Mouse (Mus musculus): Measurements from ENCODE around the gene Dixdc1. TPM values are rescaled to one million over a fixed set of nuclear protein-coding genes. Genes with fewer than 3 reads are reported as not detected.

The Dixdc1 gene
- 31.5 and 35.1 TPM in 2 replicates for polyA plus RNA-seq (2014; fragmentation: Nextera tagmentation; extraction: Ambion mirVana)

DNA sequence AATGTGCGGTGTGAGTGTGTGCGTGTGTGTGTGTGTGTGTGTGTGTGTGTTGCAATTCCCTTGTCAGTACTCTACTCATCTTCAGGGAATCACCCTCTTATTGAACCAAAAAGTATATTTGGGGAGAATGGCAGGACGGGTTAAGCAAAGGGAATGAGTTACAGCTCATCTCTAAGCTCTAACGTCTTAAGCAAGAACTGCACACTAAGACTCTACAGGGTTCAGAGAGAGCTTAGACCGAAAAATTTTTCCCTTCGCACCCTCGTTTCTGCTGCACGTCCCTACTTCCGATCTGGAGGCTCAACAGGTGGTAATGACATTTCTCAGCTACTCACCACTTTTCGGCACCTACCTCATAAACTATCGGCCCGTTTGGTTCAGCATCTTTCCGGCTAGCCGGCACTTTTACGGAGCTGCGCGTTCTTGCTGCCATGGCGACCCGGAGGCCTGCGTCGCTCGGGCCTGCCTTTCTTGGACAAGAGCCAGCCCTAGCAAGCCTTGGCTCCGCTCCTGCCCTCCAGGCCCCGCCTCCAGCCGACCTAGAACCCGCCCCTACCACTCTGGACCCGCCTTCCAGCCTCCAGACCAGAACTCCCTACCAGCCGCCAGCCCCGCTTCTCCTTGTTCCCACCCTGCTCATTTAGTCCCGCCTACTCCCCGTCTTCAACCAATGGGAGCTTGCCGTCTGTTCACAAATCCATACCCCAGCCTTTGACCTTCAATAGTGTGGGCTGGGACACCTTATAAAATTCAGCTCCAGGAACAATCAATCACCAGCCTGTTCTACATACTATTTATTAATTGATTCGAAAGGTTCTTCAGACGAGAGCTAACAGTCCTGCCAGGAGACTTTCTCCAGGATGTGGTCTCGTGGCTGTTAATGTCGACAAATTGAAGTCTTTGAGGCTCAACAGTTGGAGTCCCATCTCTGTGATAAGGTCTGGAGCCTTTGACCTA, at the start of gene Dixdc1:
TSS of gene Dixdc1 (minus strand) at position 604 of the 957 bp plus-strand sequence.
- peak within 1 kb of the TSS; percentile 28 for H3K4me3 ChIP-seq (replicated peaks; ENCODE audit: low read depth, low read length)
- no peaks in the 10 kb centered on the region for H3K36me3 ChIP-seq (ENCODE audit: control insufficient read depth, insufficient read depth, low read length)
- 0 out of 2 replicates have a peak, but pooled peaks cover 4% of the 10 kb centered on the region for H3K4me1 ChIP-seq (ENCODE audit: control insufficient read depth, insufficient read depth, low read length)
- H3K9ac ChIP-seq (replicated peaks; ENCODE audit: low read length) = no peak within 1 kb of the TSS
- H3K9me3 ChIP-seq (ENCODE audit: control insufficient read depth, low read length) = no peaks in the 10 kb centered on the region
- H3K4me2 ChIP-seq (ENCODE audit: low read length) = peak within 1 kb of the TSS; percentile 50
- H3K27me3 ChIP-seq (ENCODE audit: control insufficient read depth, insufficient read depth, low read length) = no peaks in the 10 kb centered on the region
- 13% methylated on average over 36 of the region's 36 CpGs for WGBS
- DNase-seq (peak; percentile 90), ATAC-seq (ENCODE audit: low FRiP score, low TSS enrichment) (peak; percentile 93)
- no peak within 1 kb of the TSS for H3K27ac ChIP-seq (replicated peaks; ENCODE audit: low read depth, low read length)

- no peaks in the 10 kb centered on the region for H3K9me3 ChIP-seq (ENCODE audit: control insufficient read depth, low read length)
- no peaks in the 10 kb centered on the region for H3K4me1 ChIP-seq (ENCODE audit: control insufficient read depth, insufficient read depth, low read length)
- H3K9ac ChIP-seq (replicated peaks; ENCODE audit: low read length) = no peak overlapping the region
- H3K4me2 ChIP-seq (ENCODE audit: low read length) = no peak overlapping the region
- ATAC-seq (ENCODE audit: low FRiP score, low TSS enrichment) (no peak), DNase-seq (peak; percentile 24)
- H3K4me3 ChIP-seq (replicated peaks; ENCODE audit: low read depth, low read length) = no peak overlapping the region
- no peak overlapping the region for H3K27ac ChIP-seq (replicated peaks; ENCODE audit: low read depth, low read length)
- WGBS = 62% methylated on average over 2 of the region's 2 CpGs
- H3K27me3 ChIP-seq (ENCODE audit: control insufficient read depth, insufficient read depth, low read length) = no peaks in the 10 kb centered on the region
- H3K36me3 ChIP-seq (ENCODE audit: control insufficient read depth, insufficient read depth, low read length) = peaks cover 92% of the 10 kb centered on the region
These were observed 42.8 kb upstream of the Dixdc1 start for GRCm38 (mm10) chr9:50782155-50782554.

DNA sequence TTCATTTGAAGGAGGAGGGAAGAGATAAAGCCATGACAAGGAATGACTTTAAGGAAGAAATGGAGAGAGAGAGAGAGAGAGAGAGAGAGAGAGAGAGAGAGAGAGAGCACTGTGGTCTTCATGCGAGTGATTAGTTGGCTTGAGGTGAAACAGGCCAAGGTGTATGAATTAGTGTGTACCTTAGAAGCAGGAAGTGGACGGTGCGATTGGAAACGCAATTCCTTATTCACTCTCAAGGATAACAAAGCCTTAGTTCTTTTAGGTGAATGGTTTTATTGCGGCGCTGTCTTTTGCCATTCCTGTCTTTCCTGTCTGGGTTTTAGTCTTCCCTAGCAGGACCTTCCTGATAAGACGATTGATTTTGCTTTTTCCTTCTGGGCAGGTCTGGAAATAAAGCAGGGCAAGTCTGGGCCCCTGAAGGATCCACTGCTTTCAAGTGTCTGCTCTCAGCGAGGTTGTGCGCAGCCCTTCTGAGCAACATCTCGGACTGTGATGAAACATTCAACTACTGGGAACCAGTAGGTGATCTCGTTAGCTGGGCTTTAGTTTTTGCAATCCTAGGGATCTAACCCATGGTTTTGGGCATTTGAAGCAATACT, 36.9 kb upstream of the Dixdc1 start:
- H3K36me3 ChIP-seq (ENCODE audit: control insufficient read depth, insufficient read depth, low read length) = peaks cover 48% of the 10 kb centered on the region
- peak overlapping the region; percentile 90 for H3K27ac ChIP-seq (replicated peaks; ENCODE audit: low read depth, low read length)
- H3K27me3 ChIP-seq (ENCODE audit: control insufficient read depth, insufficient read depth, low read length) = no peaks in the 10 kb centered on the region
- ATAC-seq (ENCODE audit: low FRiP score, low TSS enrichment) (no peak), DNase-seq (no peak)
- H3K4me1 ChIP-seq (ENCODE audit: control insufficient read depth, insufficient read depth, low read length) = peaks cover 22% of the 10 kb centered on the region
- peak overlapping the region; percentile 81 for H3K4me2 ChIP-seq (ENCODE audit: low read length)
- peak overlapping the region; percentile 92 for H3K4me3 ChIP-seq (replicated peaks; ENCODE audit: low read depth, low read length)
- WGBS = 69% methylated on average over 11 of the region's 11 CpGs
- H3K9me3 ChIP-seq (ENCODE audit: control insufficient read depth, low read length) = no peaks in the 10 kb centered on the region
- peak overlapping the region; percentile 90 for H3K9ac ChIP-seq (replicated peaks; ENCODE audit: low read length)

- peaks cover 45% of the 10 kb centered on the region for H3K36me3 ChIP-seq (ENCODE audit: control insufficient read depth, insufficient read depth, low read length)
- H3K27ac ChIP-seq (replicated peaks; ENCODE audit: low read depth, low read length) = peak overlapping the region; percentile 90
- DNase-seq (peak; percentile 53), ATAC-seq (ENCODE audit: low FRiP score, low TSS enrichment) (peak; percentile 70)
- H3K4me3 ChIP-seq (replicated peaks; ENCODE audit: low read depth, low read length) = peak overlapping the region; percentile 92
- WGBS = under 1% methylated on average over 28 of the region's 30 CpGs
- H3K9me3 ChIP-seq (ENCODE audit: control insufficient read depth, low read length) = no peaks in the 10 kb centered on the region
- peak overlapping the region; percentile 90 for H3K9ac ChIP-seq (replicated peaks; ENCODE audit: low read length)
- no peaks in the 10 kb centered on the region for H3K27me3 ChIP-seq (ENCODE audit: control insufficient read depth, insufficient read depth, low read length)
- peak overlapping the region; percentile 81 for H3K4me2 ChIP-seq (ENCODE audit: low read length)
- peaks cover 22% of the 10 kb centered on the region for H3K4me1 ChIP-seq (ENCODE audit: control insufficient read depth, insufficient read depth, low read length)
These were observed 36.4 kb upstream of the Dixdc1 start for GRCm38 (mm10) chr9:50775662-50776126.

DNA sequence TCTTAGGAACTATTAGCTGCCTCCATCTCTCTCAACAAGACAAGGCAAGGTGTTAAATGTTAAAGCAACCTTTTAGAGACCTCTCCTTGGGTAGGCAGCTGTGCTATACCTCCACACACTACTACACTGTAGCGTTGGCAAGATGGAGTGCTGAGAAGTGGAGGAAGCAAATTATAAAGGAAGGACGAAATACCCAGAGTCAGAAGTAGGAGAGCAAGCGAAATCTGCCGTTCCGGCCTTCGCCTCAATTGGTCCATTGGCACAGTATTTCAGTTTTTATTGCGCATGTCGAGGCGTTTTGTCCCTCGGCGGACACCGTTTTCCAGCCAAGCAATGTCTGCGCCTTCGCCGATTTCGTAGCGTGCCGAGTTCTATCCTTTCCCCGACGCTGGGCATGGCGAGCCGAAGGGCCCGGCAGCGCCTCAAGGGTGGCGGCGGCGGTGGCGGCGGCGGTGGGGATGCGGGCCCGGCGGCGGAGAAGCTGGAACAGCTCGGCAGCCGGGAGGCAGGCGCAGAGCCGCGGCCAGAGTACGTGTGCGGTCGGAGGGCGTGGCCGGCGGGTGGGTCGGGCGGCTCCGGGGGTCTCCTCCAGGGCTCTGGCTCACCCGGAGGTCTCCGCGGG, 35.8 kb upstream of the Dixdc1 start, which contains the start of the genes Alg9 and 1110032A03Rik:
TSS of gene Alg9 (plus strand) at position 29 of the 622 bp plus-strand sequence.
TSS of gene 1110032A03Rik (minus strand) at position 530 of the 622 bp plus-strand sequence.
- Histone ChIP-seq H3K27me3 (ENCODE audit: control insufficient read depth, insufficient read depth, low read length) (no peaks in the 10 kb centered on the region), H3K4me3 (replicated peaks; ENCODE audit: low read depth, low read length) (peak within 1 kb of the TSS; percentile 92), H3K36me3 (ENCODE audit: control insufficient read depth, insufficient read depth, low read length) (peaks cover 40% of the 10 kb centered on the region), H3K9ac (replicated peaks; ENCODE audit: low read length) (peak within 1 kb of the TSS; percentile 90), H3K27ac (replicated peaks; ENCODE audit: low read depth, low read length) (peak within 1 kb of the TSS; percentile 90), H3K9me3 (ENCODE audit: control insufficient read depth, low read length) (no peaks in the 10 kb centered on the region), H3K4me1 (ENCODE audit: control insufficient read depth, insufficient read depth, low read length) (peaks cover 22% of the 10 kb centered on the region), H3K4me2 (ENCODE audit: low read length) (peak within 1 kb of the TSS; percentile 81)
- DNase-seq (peak; percentile 93), ATAC-seq (ENCODE audit: low FRiP score, low TSS enrichment) (peak; percentile 78)
- under 1% methylated on average over 39 of the region's 51 CpGs for WGBS

DNA sequence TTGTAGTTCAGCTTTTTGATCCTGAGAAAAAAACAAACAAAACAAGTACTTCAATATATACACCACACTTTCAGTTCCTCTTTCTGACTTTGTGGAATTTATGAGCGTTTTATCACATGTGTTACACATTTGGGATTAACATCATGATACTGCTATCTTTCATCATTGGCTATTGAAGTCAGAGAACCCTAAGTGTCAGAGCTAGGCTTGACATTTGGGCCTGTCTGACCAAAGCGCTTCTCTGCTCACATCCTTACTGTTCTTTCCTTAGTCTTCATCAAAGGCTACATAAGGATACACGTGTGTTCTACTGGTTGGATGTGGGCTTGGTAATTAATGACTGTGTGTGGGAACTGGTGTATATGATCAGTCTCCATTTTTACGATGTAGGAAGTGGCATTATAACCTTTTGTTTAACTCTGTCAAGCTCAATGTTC, 34.7 kb upstream of the Dixdc1 start:
- Histone ChIP-seq H3K9ac (replicated peaks; ENCODE audit: low read length) (peak overlapping the region; percentile 29; the same call in 1 of the 2 replicates), H3K27me3 (ENCODE audit: control insufficient read depth, insufficient read depth, low read length) (no peaks in the 10 kb centered on the region), H3K4me3 (replicated peaks; ENCODE audit: low read depth, low read length) (peak overlapping the region; percentile 92), H3K4me1 (ENCODE audit: control insufficient read depth, insufficient read depth, low read length) (peaks cover 24% of the 10 kb centered on the region), H3K27ac (replicated peaks; ENCODE audit: low read depth, low read length) (peak overlapping the region; percentile 90; the same call in 1 of the 2 replicates), H3K4me2 (ENCODE audit: low read length) (peak overlapping the region; percentile 81), H3K9me3 (ENCODE audit: control insufficient read depth, low read length) (no peaks in the 10 kb centered on the region), H3K36me3 (ENCODE audit: control insufficient read depth, insufficient read depth, low read length) (peaks cover 30% of the 10 kb centered on the region)
- 79% methylated on average over 4 of the region's 4 CpGs for WGBS
- DNase-seq (no peak), ATAC-seq (ENCODE audit: low FRiP score, low TSS enrichment) (no peak)

GRCm38 (mm10) chr9:50770011-50770410, 30.7 kb upstream of the Dixdc1 start:
- Histone ChIP-seq H3K27ac (replicated peaks; ENCODE audit: low read depth, low read length) (no peak overlapping the region), H3K4me3 (replicated peaks; ENCODE audit: low read depth, low read length) (no peak overlapping the region), H3K4me2 (ENCODE audit: low read length) (no peak overlapping the region), H3K36me3 (ENCODE audit: control insufficient read depth, insufficient read depth, low read length) (peaks cover 15% of the 10 kb centered on the region; the same call in 1 of the 2 replicates), H3K9me3 (ENCODE audit: control insufficient read depth, low read length) (no peaks in the 10 kb centered on the region), H3K27me3 (ENCODE audit: control insufficient read depth, insufficient read depth, low read length) (no peaks in the 10 kb centered on the region), H3K9ac (replicated peaks; ENCODE audit: low read length) (no peak overlapping the region), H3K4me1 (ENCODE audit: control insufficient read depth, insufficient read depth, low read length) (peaks cover 23% of the 10 kb centered on the region)
- WGBS = 77% methylated on average over 2 of the region's 2 CpGs
- ATAC-seq (ENCODE audit: low FRiP score, low TSS enrichment) (no peak), DNase-seq (no peak)
